8 mouse cellular contexts compared by ENCODE assay signal in genomic region chr17:56291826-56292475, GRCm38 (mm10). TPM values are rescaled to one million over a fixed set of nuclear protein-coding genes. Genes with fewer than 3 reads are reported as not detected.
A peak's percentile ranks its signal among the peaks of the same experiment; 100 is the strongest.
DNase-seq lines count a peak whose midpoint lies in the region; ATAC-seq lines count a peak whose summit lies in the region.

No protein-coding gene starts in this region.

- peak overlapping the region; percentile 67 for H3K9ac ChIP-seq in liver, embryonic 11.5 days (ENCODE audit: low read depth, low read length)
- no peak overlapping the region for H3K9ac ChIP-seq in embryonic facial prominence, embryonic 13.5 days
- no peak overlapping the region; the same call in 1 of the 2 replicates for H3K9ac ChIP-seq in hindbrain, embryonic 12.5 days
- H3K9ac ChIP-seq in neural tube, embryonic 13.5 days, result no peak overlapping the region; the same call in 1 of the 2 replicates

- no peak overlapping the region for H3K4me3 ChIP-seq in liver, embryonic 11.5 days (ENCODE audit: low read depth, low read length)
- H3K4me3 ChIP-seq in embryonic facial prominence, embryonic 13.5 days, result no peak overlapping the region
- no peak overlapping the region for H3K4me3 ChIP-seq in hindbrain, embryonic 12.5 days
- no peak overlapping the region for H3K4me3 ChIP-seq in neural tube, embryonic 13.5 days

- intact Hi-C loops in gastrocnemius, postnatal 14 days (cut with DNase I; ENCODE audit: low total_unique reads), result no loop called here

- 84% methylated on average over 7 of the region's 7 CpGs for WGBS in liver, embryonic 11.5 days
- WGBS in embryonic facial prominence, embryonic 13.5 days, result 75% methylated on average over 7 of the region's 7 CpGs
- 64% methylated on average over 7 of the region's 7 CpGs for WGBS in hindbrain, embryonic 12.5 days
- WGBS in neural tube, embryonic 13.5 days, result 57% methylated on average over 7 of the region's 7 CpGs

- no peaks in the 10 kb centered on the region for H3K27me3 ChIP-seq in liver, embryonic 11.5 days (replicated peaks; ENCODE audit: control insufficient read depth, insufficient read depth, low read length)
- no peaks in the 10 kb centered on the region for H3K27me3 ChIP-seq in embryonic facial prominence, embryonic 13.5 days
- no peaks in the 10 kb centered on the region for H3K27me3 ChIP-seq in hindbrain, embryonic 12.5 days
- no peaks in the 10 kb centered on the region for H3K27me3 ChIP-seq in neural tube, embryonic 13.5 days

- H3K9me3 ChIP-seq in liver, embryonic 11.5 days (ENCODE audit: control insufficient read depth, low read length), result no peaks in the 10 kb centered on the region
- H3K9me3 ChIP-seq in embryonic facial prominence, embryonic 13.5 days, result no peaks in the 10 kb centered on the region
- H3K9me3 ChIP-seq in hindbrain, embryonic 12.5 days (replicated peaks), result no peaks in the 10 kb centered on the region
- no peaks in the 10 kb centered on the region for H3K9me3 ChIP-seq in neural tube, embryonic 13.5 days

- H3K4me1 ChIP-seq in liver, embryonic 11.5 days (replicated peaks; ENCODE audit: control insufficient read depth, insufficient read depth, low read length), result peaks cover 40% of the 10 kb centered on the region
- peaks cover 40% of the 10 kb centered on the region for H3K4me1 ChIP-seq in embryonic facial prominence, embryonic 13.5 days
- peaks cover 38% of the 10 kb centered on the region for H3K4me1 ChIP-seq in hindbrain, embryonic 12.5 days
- peaks cover 40% of the 10 kb centered on the region for H3K4me1 ChIP-seq in neural tube, embryonic 13.5 days (replicated peaks)

- no peak for ATAC-seq in liver, embryonic 11.5 days (replicated peaks; ENCODE audit: low FRiP score)
- no peak for ATAC-seq in embryonic facial prominence, embryonic 13.5 days (ENCODE audit: insufficient number of reproducible peaks, insufficient read depth, low FRiP score, low TSS enrichment, low read depth)
- no peak for ATAC-seq in hindbrain, embryonic 12.5 days (ENCODE audit: low FRiP score)
- peak; percentile 4; the same call in 1 of the 2 replicates for ATAC-seq in neural tube, embryonic 13.5 days (ENCODE audit: low read depth)
- no peak for ATAC-seq in megakaryocyte progenitor cell, adult 5-6 weeks (replicated peaks; ENCODE audit: poor library complexity)

- no peak for DNase-seq in liver, embryonic 11.5 days (ENCODE audit: low spot score)
- DNase-seq in liver, result no peak
- no peak for DNase-seq in urinary bladder, adult 2 months (ENCODE audit: low spot score)
- no peak for DNase-seq in gastrocnemius, postnatal 14 days

- H3K27ac ChIP-seq in liver, embryonic 11.5 days (ENCODE audit: low read depth, low read length), result peak overlapping the region; percentile 96
- H3K27ac ChIP-seq in embryonic facial prominence, embryonic 13.5 days, result peak overlapping the region; percentile 96
- peak overlapping the region; percentile 80 for H3K27ac ChIP-seq in hindbrain, embryonic 12.5 days
- no peak overlapping the region; the same call in 1 of the 2 replicates for H3K27ac ChIP-seq in neural tube, embryonic 13.5 days (replicated peaks)

- H3K36me3 ChIP-seq in liver, embryonic 11.5 days (ENCODE audit: control insufficient read depth, insufficient read depth, low read length), result no peaks in the 10 kb centered on the region
- H3K36me3 ChIP-seq in embryonic facial prominence, embryonic 13.5 days, result peaks cover 2% of the 10 kb centered on the region; the same call in 1 of the 2 replicates
- H3K36me3 ChIP-seq in hindbrain, embryonic 12.5 days, result no peaks in the 10 kb centered on the region
- no peaks in the 10 kb centered on the region for H3K36me3 ChIP-seq in neural tube, embryonic 13.5 days

- H3K4me2 ChIP-seq in liver, embryonic 11.5 days, result peak overlapping the region; percentile 97
- H3K4me2 ChIP-seq in embryonic facial prominence, embryonic 13.5 days, result 0 out of 2 replicates have a peak overlapping the region, but pooled peaks have one; percentile 82
- H3K4me2 ChIP-seq in hindbrain, embryonic 12.5 days (replicated peaks), result peak overlapping the region; percentile 51
- H3K4me2 ChIP-seq in neural tube, embryonic 13.5 days, result no peak overlapping the region

RNA-seq across cellular contexts. Expression of gene Plin3, which starts 0.7 kb away (rescaled TPM):
- polyA plus RNA-seq in liver, embryonic 11.5 days (2014; fragmentation: Nextera tagmentation; extraction: Ambion mirVana), result 48.4 and 53.7 TPM in 2 replicates
- 65.8 and 83.2 TPM in 2 replicates for polyA plus RNA-seq in embryonic facial prominence, embryonic 13.5 days (2015; fragmentation: Nextera tagmentation; extraction: Ambion mirVana)
- polyA plus RNA-seq in hindbrain, embryonic 12.5 days (2016; fragmentation: Nextera tagmentation; extraction: Ambion mirVana), result 37.1 and 37.2 TPM in 2 replicates
- polyA plus RNA-seq in neural tube, embryonic 13.5 days (2015; fragmentation: Nextera tagmentation; extraction: Ambion mirVana), result 21.5 and 24.7 TPM in 2 replicates
- total RNA-seq in megakaryocyte progenitor cell, adult 5-6 weeks (2015), result 7.3 and 8.1 TPM in 2 replicates
- 28.1 TPM in 2 replicates for total RNA-seq in megakaryocyte progenitor cell, adult 5-6 weeks (2017)
- 34.6 and 43.6 TPM in 2 replicates for polyA plus RNA-seq in urinary bladder, adult 2 months (2012; rRNA removed)
- total RNA-seq in gastrocnemius, postnatal 14 days (2021), result 10 to 100 TPM; 32.8 to 55.8 TPM

RNA-seq across cellular contexts. Expression of gene Arrdc5, which starts 8.1 kb away (rescaled TPM):
- not detected in 2 replicates for polyA plus RNA-seq in liver, embryonic 11.5 days (2014; fragmentation: Nextera tagmentation; extraction: Ambion mirVana)
- not detected in 2 replicates for polyA plus RNA-seq in embryonic facial prominence, embryonic 13.5 days (2015; fragmentation: Nextera tagmentation; extraction: Ambion mirVana)
- not detected in 2 replicates for polyA plus RNA-seq in hindbrain, embryonic 12.5 days (2016; fragmentation: Nextera tagmentation; extraction: Ambion mirVana)
- not detected in 2 replicates for polyA plus RNA-seq in neural tube, embryonic 13.5 days (2015; fragmentation: Nextera tagmentation; extraction: Ambion mirVana)
- total RNA-seq in megakaryocyte progenitor cell, adult 5-6 weeks (2015), result not detected in 2 replicates
- total RNA-seq in megakaryocyte progenitor cell, adult 5-6 weeks (2017), result not detected in 2 replicates
- not detected in 2 replicates for polyA plus RNA-seq in urinary bladder, adult 2 months (2012; rRNA removed)
- total RNA-seq in gastrocnemius, postnatal 14 days (2021), result not detected

RNA-seq across cellular contexts. Expression of gene Uhrf1, which starts 11.2 kb away (rescaled TPM):
- polyA plus RNA-seq in liver, embryonic 11.5 days (2014; fragmentation: Nextera tagmentation; extraction: Ambion mirVana), result 172 and 182 TPM in 2 replicates
- 135 and 143 TPM in 2 replicates for polyA plus RNA-seq in embryonic facial prominence, embryonic 13.5 days (2015; fragmentation: Nextera tagmentation; extraction: Ambion mirVana)
- 95.7 and 99.9 TPM in 2 replicates for polyA plus RNA-seq in hindbrain, embryonic 12.5 days (2016; fragmentation: Nextera tagmentation; extraction: Ambion mirVana)
- polyA plus RNA-seq in neural tube, embryonic 13.5 days (2015; fragmentation: Nextera tagmentation; extraction: Ambion mirVana), result 20.0 and 27.4 TPM in 2 replicates
- 67.8 and 80.7 TPM in 2 replicates for total RNA-seq in megakaryocyte progenitor cell, adult 5-6 weeks (2015)
- 151 and 160 TPM in 2 replicates for total RNA-seq in megakaryocyte progenitor cell, adult 5-6 weeks (2017)
- 4.6 and 5.3 TPM in 2 replicates for polyA plus RNA-seq in urinary bladder, adult 2 months (2012; rRNA removed)
- total RNA-seq in gastrocnemius, postnatal 14 days (2021), result 1 to 10 TPM; 5.4 to 7.4 TPM

RNA-seq across cellular contexts. Expression of gene Ticam1, which starts 15.4 kb away (rescaled TPM):
- 5.8 and 6.2 TPM in 2 replicates for polyA plus RNA-seq in liver, embryonic 11.5 days (2014; fragmentation: Nextera tagmentation; extraction: Ambion mirVana)
- polyA plus RNA-seq in embryonic facial prominence, embryonic 13.5 days (2015; fragmentation: Nextera tagmentation; extraction: Ambion mirVana), result 4.1 and 4.3 TPM in 2 replicates
- polyA plus RNA-seq in hindbrain, embryonic 12.5 days (2016; fragmentation: Nextera tagmentation; extraction: Ambion mirVana), result 2.3 and 2.5 TPM in 2 replicates
- 1.5 and 1.7 TPM in 2 replicates for polyA plus RNA-seq in neural tube, embryonic 13.5 days (2015; fragmentation: Nextera tagmentation; extraction: Ambion mirVana)
- total RNA-seq in megakaryocyte progenitor cell, adult 5-6 weeks (2015), result 9.0 and 11.4 TPM in 2 replicates
- total RNA-seq in megakaryocyte progenitor cell, adult 5-6 weeks (2017), result 3.0 and 4.1 TPM in 2 replicates
- polyA plus RNA-seq in urinary bladder, adult 2 months (2012; rRNA removed), result 8.7 and 10.0 TPM in 2 replicates
- total RNA-seq in gastrocnemius, postnatal 14 days (2021), result 1 to 10 TPM; 5.3 to 7.1 TPM

RNA-seq across cellular contexts. Expression of gene Kdm4b, which starts 33.9 kb away (rescaled TPM):
- polyA plus RNA-seq in liver, embryonic 11.5 days (2014; fragmentation: Nextera tagmentation; extraction: Ambion mirVana), result 21.7 and 24.3 TPM in 2 replicates
- 36.5 and 36.9 TPM in 2 replicates for polyA plus RNA-seq in embryonic facial prominence, embryonic 13.5 days (2015; fragmentation: Nextera tagmentation; extraction: Ambion mirVana)
- 75.3 and 86.9 TPM in 2 replicates for polyA plus RNA-seq in hindbrain, embryonic 12.5 days (2016; fragmentation: Nextera tagmentation; extraction: Ambion mirVana)
- polyA plus RNA-seq in neural tube, embryonic 13.5 days (2015; fragmentation: Nextera tagmentation; extraction: Ambion mirVana), result 72.1 and 77.9 TPM in 2 replicates
- total RNA-seq in megakaryocyte progenitor cell, adult 5-6 weeks (2015), result 6.7 and 8.5 TPM in 2 replicates
- 5.9 and 7.3 TPM in 2 replicates for total RNA-seq in megakaryocyte progenitor cell, adult 5-6 weeks (2017)
- 23.7 and 31.1 TPM in 2 replicates for polyA plus RNA-seq in urinary bladder, adult 2 months (2012; rRNA removed)
- total RNA-seq in gastrocnemius, postnatal 14 days (2021), result 10 to 100 TPM; 24.1 to 27.2 TPM
